Mouse (Mus musculus) heart, embryonic 14.5 days (tissue): Measurements from ENCODE around the gene Ugt2a3. TPM values are rescaled to one million over a fixed set of nuclear protein-coding genes. Genes with fewer than 3 reads are reported as not detected.
"Not testable (repeated sequence)": the region's sequence is repeated elsewhere in the genome, so short reads cannot be mapped to it uniquely, and the experiment has no call there.

Experiments
- ATAC-seq: fragments of 200-750 bp; cut with Nextera tagmentation; 2 replicates; pipeline ENCODE4 v1.8.0; 2017; ENCODE audit warnings: low read depth, moderate TSS enrichment; ENCODE audit not compliant: insufficient number of reproducible peaks, insufficient read depth, low FRiP score
- H3K27ac ChIP-seq, 2 experiments: fragments of 200-500 bp in 1 of 2; fragments of 300-500 bp in 1 of 2; sonication (generic) in 1 of 2; replicated peaks in 1 of 2; 2 replicates each; pipeline ENCODE4 v1.5.1; 2012 to 2014; ENCODE audit warnings: low read depth in 2 of 2, low read length in 2 of 2, control low read depth in 1 of 2, mild to moderate bottlenecking in 1 of 2, mixed read lengths in 1 of 2; ENCODE audit not compliant: control insufficient read depth in 1 of 2, insufficient read depth in 1 of 2
- H3K27me3 ChIP-seq: fragments of 300-500 bp; sonication (generic); 2 replicates; pipeline ENCODE4 v1.6.1; 2014; ENCODE audit warnings: mild to moderate bottlenecking, low read length, control low read depth; ENCODE audit not compliant: control insufficient read depth, insufficient read depth
- H3K36me3 ChIP-seq: fragments of 300-500 bp; sonication (generic); 2 replicates; pipeline ENCODE4 v1.6.1; 2014; ENCODE audit warnings: mild to moderate bottlenecking, control low read depth, low read length, mixed read lengths; ENCODE audit not compliant: control insufficient read depth, insufficient read depth
- H3K4me1 ChIP-seq, 2 experiments: fragments of 200-500 bp in 1 of 2; fragments of 300-500 bp in 1 of 2; sonication (generic) in 1 of 2; 2 replicates each; pipeline ENCODE4 v1.6.1; 2012 to 2014; ENCODE audit warnings: low read length in 2 of 2, control low read depth in 1 of 2, mixed read lengths in 1 of 2; ENCODE audit not compliant: control insufficient read depth in 2 of 2, insufficient read depth in 2 of 2
- H3K4me2 ChIP-seq: fragments of 300-500 bp; sonication (generic); 2 replicates; pipeline ENCODE4 v1.6.1; 2014; ENCODE audit warnings: mild to moderate bottlenecking, low read length
- H3K4me3 ChIP-seq, 2 experiments: fragments of 200-500 bp in 1 of 2; fragments of 300-500 bp in 1 of 2; sonication (generic) in 1 of 2; 2 replicates each; pipeline ENCODE4 v1.5.1; 2012 to 2014; ENCODE audit warnings: low read length in 2 of 2, mild to moderate bottlenecking in 2 of 2, control low read depth in 1 of 2, low read depth in 1 of 2, moderate library complexity in 1 of 2; ENCODE audit not compliant: control insufficient read depth in 1 of 2, insufficient read depth in 1 of 2
- H3K9ac ChIP-seq: fragments of 300-500 bp; sonication (generic); 2 replicates; pipeline ENCODE4 v1.6.1; 2014; ENCODE audit warnings: mild to moderate bottlenecking, low read length
- H3K9me3 ChIP-seq: fragments of 300-500 bp; sonication (generic); 2 replicates; pipeline ENCODE4 v1.6.1; 2016; ENCODE audit warnings: low read length, control low read depth; ENCODE audit not compliant: control insufficient read depth
- WGBS: fragments of 180-500 bp; shearing (Covaris S2); extraction: QIAGEN DNeasy Blood & Tissue Kit; methylation state at CpG from one replicate; pipeline ENCODE4 v1.1.7; 2014; 5-methylcytosine and 5-hydroxymethylcytosine counted together
- polyA plus RNA-seq: library from polyadenylated mRNA; unstranded; fragments of >200 nt; fragmentation: Nextera tagmentation; extraction: Ambion mirVana; gene quantifications from 2 replicates; pipeline ENCODE4 v1.2.1, GENCODE M21; 2014

Gene Ugt2a3
- polyA plus RNA-seq = not detected in 2 replicates

DNA sequence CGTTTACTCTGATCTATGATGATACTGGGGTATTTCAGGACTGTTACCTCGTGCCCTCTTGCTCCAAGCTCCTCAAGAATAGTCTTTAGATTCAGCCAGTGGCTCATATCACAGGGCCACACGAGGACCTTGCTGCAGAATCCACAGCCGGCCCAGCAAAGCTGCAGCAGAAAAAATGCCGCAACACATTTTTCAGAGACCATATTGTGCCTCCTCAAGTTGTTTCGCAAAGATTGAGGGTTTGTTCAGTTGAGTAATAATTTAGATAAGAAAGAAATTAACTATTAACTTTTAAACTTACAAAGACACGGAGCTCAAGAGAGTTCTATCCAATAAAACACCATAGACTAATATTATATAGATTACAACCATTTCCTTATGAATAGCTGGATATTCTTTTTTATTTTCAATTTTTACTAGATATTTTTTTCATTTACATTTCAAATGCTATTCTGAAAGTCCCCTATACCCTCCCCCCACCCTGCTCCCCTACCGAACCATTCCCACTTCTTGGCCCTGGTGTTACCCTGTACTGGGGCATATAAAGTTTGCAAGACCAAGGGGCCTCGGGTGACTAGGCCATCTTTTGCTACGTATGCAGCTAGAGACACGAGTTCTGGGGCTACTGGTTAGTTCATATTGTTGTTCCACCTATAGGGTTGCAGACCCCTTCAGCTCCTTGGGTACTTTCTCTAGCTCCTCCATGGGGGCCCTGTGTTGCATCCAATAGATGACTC, at the start of gene Ugt2a3:
TSS of gene Ugt2a3 (minus strand) at position 235 of the 737 bp plus-strand sequence.
- no peaks in the 10 kb centered on the region for H3K36me3 ChIP-seq
- no peak for ATAC-seq
- no peak within 1 kb of the TSS for H3K4me2 ChIP-seq
- H3K9ac ChIP-seq = no peak within 1 kb of the TSS
- 69% methylated on average over 11 of the region's 11 CpGs for WGBS
- H3K4me3 ChIP-seq = no peak within 1 kb of the TSS
- H3K27me3 ChIP-seq = no peaks in the 10 kb centered on the region
- no peak within 1 kb of the TSS for H3K27ac ChIP-seq
- H3K9me3 ChIP-seq = no peaks in the 10 kb centered on the region
- no peaks in the 10 kb centered on the region for H3K4me1 ChIP-seq

DNA sequence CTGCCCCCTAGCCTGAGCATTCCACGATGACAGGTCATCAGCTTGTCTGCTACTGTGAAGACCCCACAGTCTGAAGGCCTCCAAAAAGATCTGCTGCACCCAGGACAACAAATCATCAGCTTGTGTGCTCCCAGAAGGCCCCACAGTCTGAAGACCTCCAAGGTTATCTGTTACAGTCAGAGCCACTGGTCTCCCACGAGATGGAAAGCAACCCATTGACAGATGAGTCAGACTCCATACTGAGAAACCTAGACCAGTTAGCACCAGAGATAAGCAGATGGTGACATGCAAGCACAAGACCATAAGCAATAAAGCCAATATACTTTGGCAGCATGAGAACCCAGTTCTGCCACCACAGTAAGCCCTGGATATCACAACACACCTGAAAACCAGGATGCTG, 43.2 kb upstream of the Ugt2a3 start:
- no peaks in the 10 kb centered on the region for H3K4me1 ChIP-seq
- no peak for ATAC-seq
- H3K4me3 ChIP-seq = no peak overlapping the region
- no peak overlapping the region for H3K27ac ChIP-seq
- no peaks in the 10 kb centered on the region for H3K27me3 ChIP-seq
- no peak overlapping the region for H3K4me2 ChIP-seq
- H3K9me3 ChIP-seq = no peaks in the 10 kb centered on the region
- no peaks in the 10 kb centered on the region for H3K36me3 ChIP-seq
- no peak overlapping the region for H3K9ac ChIP-seq
- 39% methylated on average over 2 of the region's 2 CpGs for WGBS

- Histone ChIP-seq H3K27ac (no peak overlapping the region), H3K4me1 (no peaks in the 10 kb centered on the region), H3K4me2 (no peak overlapping the region), H3K36me3 (no peaks in the 10 kb centered on the region), H3K4me3 (no peak overlapping the region), H3K27me3 (no peaks in the 10 kb centered on the region), H3K9ac (no peak overlapping the region), H3K9me3 (no peaks in the 10 kb centered on the region)
- no peak for ATAC-seq
Observed at GRCm38 (mm10) chr5:87379825-87380224, 42.8 kb upstream of the Ugt2a3 start.

DNA sequence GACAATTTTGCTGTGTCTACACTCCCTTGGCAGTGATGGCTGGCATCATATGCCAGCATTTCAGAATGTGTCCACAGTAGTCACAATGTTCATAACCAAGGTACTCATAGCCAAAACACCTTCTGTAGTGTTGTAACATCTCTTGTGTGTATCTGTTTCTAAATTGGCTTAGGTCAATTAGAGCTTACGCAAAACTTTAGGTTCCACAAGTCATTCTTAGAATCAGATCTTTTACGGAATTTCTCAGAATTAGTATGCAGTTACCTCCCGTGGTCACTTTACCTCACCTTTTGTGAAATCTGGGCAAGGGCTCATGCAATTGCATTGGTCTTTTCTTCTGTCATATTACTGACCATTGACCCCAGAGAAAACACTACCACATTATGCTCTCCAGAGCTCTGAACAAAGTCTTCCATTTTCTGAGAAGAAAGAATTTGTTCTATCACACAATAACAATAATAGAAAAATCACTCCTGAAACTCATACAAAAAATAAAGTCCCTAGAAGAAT, 38.9 kb upstream of the Ugt2a3 start:
- Histone ChIP-seq H3K27ac (no peak overlapping the region), H3K36me3 (no peaks in the 10 kb centered on the region), H3K4me1 (no peaks in the 10 kb centered on the region), H3K9me3 (no peaks in the 10 kb centered on the region), H3K4me3 (no peak overlapping the region), H3K9ac (no peak overlapping the region), H3K4me2 (no peak overlapping the region), H3K27me3 (no peaks in the 10 kb centered on the region)
- no peak for ATAC-seq
- WGBS = 79% methylated on average over 3 of the region's 3 CpGs

- Histone ChIP-seq H3K4me3 (no peak overlapping the region), H3K4me1 (no peaks in the 10 kb centered on the region), H3K36me3 (no peaks in the 10 kb centered on the region), H3K27ac (no peak overlapping the region), H3K4me2 (no peak overlapping the region), H3K9ac (no peak overlapping the region), H3K9me3 (no peaks in the 10 kb centered on the region), H3K27me3 (no peaks in the 10 kb centered on the region)
- 51% methylated on average over 1 of the region's 1 CpGs for WGBS
- no peak for ATAC-seq
Observed at GRCm38 (mm10) chr5:87373502-87373863, 36.5 kb upstream of the Ugt2a3 start.

DNA sequence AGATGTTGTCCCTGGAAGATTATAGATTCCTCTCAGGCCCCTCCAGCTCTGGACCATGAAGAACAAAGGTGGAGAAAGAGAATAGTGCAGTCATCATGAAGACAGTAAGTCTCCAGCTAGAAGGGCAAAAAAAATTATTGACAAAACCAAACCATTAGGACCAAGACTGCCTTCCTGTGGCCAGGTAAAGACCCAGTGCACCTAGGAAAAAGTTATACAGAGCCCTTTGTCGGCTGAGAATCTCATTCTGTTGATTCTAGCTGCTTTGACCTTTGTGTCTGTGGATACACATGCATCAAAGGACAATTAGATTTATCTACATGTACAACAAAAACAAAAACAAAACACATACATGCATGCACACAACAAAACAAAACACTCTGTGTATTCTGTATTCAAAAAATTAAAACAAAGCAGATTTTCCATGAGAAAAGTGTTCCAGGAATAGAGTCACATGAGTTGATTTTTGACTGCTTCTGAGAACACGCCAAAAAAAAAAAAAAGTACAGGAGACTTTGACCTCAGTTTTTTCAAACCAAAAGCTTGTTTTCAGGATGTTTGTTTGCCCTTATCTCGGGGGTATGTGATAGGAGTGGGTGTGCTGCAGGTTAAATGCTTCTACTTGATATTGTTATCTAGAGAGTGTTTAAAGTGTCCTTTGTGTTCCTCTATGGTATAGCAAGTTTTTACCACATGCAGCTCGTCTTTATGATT, 36.0 kb upstream of the Ugt2a3 start:
- H3K36me3 ChIP-seq, H3K9ac ChIP-seq, ATAC-seq, H3K4me3 ChIP-seq, H3K27ac ChIP-seq, H3K9me3 ChIP-seq, H3K27me3 ChIP-seq, H3K4me2 ChIP-seq, H3K4me1 ChIP-seq: not testable (repeated sequence)
- 44% methylated on average over 4 of the region's 4 CpGs for WGBS

- H3K9me3 ChIP-seq = no peaks in the 10 kb centered on the region
- no peak for ATAC-seq
- H3K4me1 ChIP-seq = no peaks in the 10 kb centered on the region
- no peak overlapping the region for H3K9ac ChIP-seq
- H3K36me3 ChIP-seq = no peaks in the 10 kb centered on the region
- no peak overlapping the region for H3K27ac ChIP-seq
- H3K4me3 ChIP-seq = no peak overlapping the region
- H3K27me3 ChIP-seq = no peaks in the 10 kb centered on the region
- no peak overlapping the region for H3K4me2 ChIP-seq
- WGBS = 40% methylated on average over 1 of the region's 1 CpGs
Observed at GRCm38 (mm10) chr5:87350350-87350749, 13.4 kb upstream of the Ugt2a3 start.
